Mouse (Mus musculus) brown adipose tissue, adult 24 weeks (tissue): ENCODE results near the gene Plekha6. TPM values are rescaled to one million over a fixed set of nuclear protein-coding genes. Genes with fewer than 3 reads are reported as not detected.

ENCODE experiments used
- H3K27ac ChIP-seq: fragments of 200-500 bp; replicated peaks from 2 replicates; pipeline ENCODE4 v1.5.1; 2012; ENCODE audit warnings: low read depth, mild to moderate bottlenecking, low read length
- H3K4me1 ChIP-seq: fragments of 200-500 bp; 2 replicates; pipeline ENCODE4 v1.6.1; 2012; ENCODE audit warnings: low read length, mixed read lengths; ENCODE audit not compliant: control insufficient read depth, insufficient read depth, insufficient read length
- H3K4me3 ChIP-seq: fragments of 200-500 bp; 2 replicates; pipeline ENCODE4 v1.5.1; 2012; ENCODE audit warnings: low read depth, mild to moderate bottlenecking, low read length, moderate library complexity; ENCODE audit not compliant: insufficient read depth
- polyA plus RNA-seq: library from polyadenylated mRNA; stranded (reverse); fragments of >200 nt; gene quantifications from 2 replicates; pipeline ENCODE4 v1.2.4, GENCODE M21; 2012; ENCODE audit not compliant: missing spikeins, insufficient read depth, insufficient read length

Gene Plekha6
- polyA plus RNA-seq, 1 experiment, result 4.2 TPM

- H3K4me3 ChIP-seq, result no peak overlapping the region
- H3K27ac ChIP-seq, result no peak overlapping the region
- H3K4me1 ChIP-seq, result peaks cover 13% of the 10 kb centered on the region; the same call in 1 of the 2 replicates
Measured at GRCm38 (mm10) chr1:133210766-133211165, 46.8 kb downstream of the Plekha6 start.

- Histone ChIP-seq H3K4me1 (peaks cover 13% of the 10 kb centered on the region; the same call in 1 of the 2 replicates), H3K27ac (no peak overlapping the region), H3K4me3 (no peak overlapping the region)
Measured at GRCm38 (mm10) chr1:133212273-133212672, 48.3 kb downstream of the Plekha6 start.

- Histone ChIP-seq H3K27ac (no peak overlapping the region), H3K4me3 (no peak overlapping the region)
Measured at GRCm38 (mm10) chr1:133213098-133213497, 49.1 kb downstream of the Plekha6 start.

GRCm38 (mm10) chr1:133213901-133214300, 49.9 kb downstream of the Plekha6 start:
- Histone ChIP-seq H3K27ac (no peak overlapping the region), H3K4me1 (peaks cover 13% of the 10 kb centered on the region; the same call in 1 of the 2 replicates), H3K4me3 (no peak overlapping the region)

More at GRCm38 (mm10) chr1:133213098-133213497, 49.1 kb downstream of the Plekha6 start:
- H3K4me1 ChIP-seq, result peaks cover 13% of the 10 kb centered on the region; the same call in 1 of the 2 replicates

- Histone ChIP-seq H3K27ac (no peak overlapping the region), H3K4me1 (peaks cover 12% of the 10 kb centered on the region; the same call in 1 of the 2 replicates), H3K4me3 (no peak overlapping the region)
Measured at GRCm38 (mm10) chr1:133214672-133215359, 50.8 kb downstream of the Plekha6 start.

GRCm38 (mm10) chr1:133215360-133215700, 51.3 kb downstream of the Plekha6 start:
- Histone ChIP-seq H3K4me3 (no peak overlapping the region), H3K4me1 (peaks cover 7% of the 10 kb centered on the region; the same call in 1 of the 2 replicates), H3K27ac (no peak overlapping the region)

GRCm38 (mm10) chr1:133215753-133216152, 51.7 kb downstream of the Plekha6 start:
- no peak overlapping the region for H3K27ac ChIP-seq
- peaks cover 3% of the 10 kb centered on the region; the same call in 1 of the 2 replicates for H3K4me1 ChIP-seq
- H3K4me3 ChIP-seq, result no peak overlapping the region

GRCm38 (mm10) chr1:133217031-133217430, 53.0 kb downstream of the Plekha6 start:
- H3K4me3 ChIP-seq, result no peak overlapping the region
- H3K27ac ChIP-seq, result no peak overlapping the region
- no peaks in the 10 kb centered on the region for H3K4me1 ChIP-seq

- Histone ChIP-seq H3K27ac (no peak overlapping the region), H3K4me1 (no peaks in the 10 kb centered on the region)
Measured at GRCm38 (mm10) chr1:133219106-133219505, 55.1 kb downstream of the Plekha6 start.

GRCm38 (mm10) chr1:133221459-133221858, 57.4 kb downstream of the Plekha6 start:
- H3K4me1 ChIP-seq, result no peaks in the 10 kb centered on the region; the same call in 1 of the 2 replicates
- no peak overlapping the region for H3K27ac ChIP-seq
- no peak overlapping the region for H3K4me3 ChIP-seq

More at GRCm38 (mm10) chr1:133219106-133219505, 55.1 kb downstream of the Plekha6 start:
- no peak overlapping the region for H3K4me3 ChIP-seq

- H3K4me1 ChIP-seq, result peaks cover 5% of the 10 kb centered on the region; the same call in 1 of the 2 replicates
- H3K27ac ChIP-seq, result no peak overlapping the region
- H3K4me3 ChIP-seq, result no peak overlapping the region
Measured at GRCm38 (mm10) chr1:133222445-133222995, 58.5 kb downstream of the Plekha6 start.

- Histone ChIP-seq H3K4me1 (peaks cover 10% of the 10 kb centered on the region), H3K27ac (no peak overlapping the region), H3K4me3 (no peak overlapping the region)
Measured at GRCm38 (mm10) chr1:133224674-133225073, 60.7 kb downstream of the Plekha6 start.

GRCm38 (mm10) chr1:133225137-133225536, 61.1 kb downstream of the Plekha6 start:
- Histone ChIP-seq H3K27ac (no peak overlapping the region), H3K4me3 (no peak overlapping the region), H3K4me1 (peaks cover 10% of the 10 kb centered on the region)

- Histone ChIP-seq H3K27ac (no peak overlapping the region), H3K4me1 (peaks cover 10% of the 10 kb centered on the region), H3K4me3 (no peak overlapping the region)
Measured at GRCm38 (mm10) chr1:133225561-133225960, 61.6 kb downstream of the Plekha6 start.

GRCm38 (mm10) chr1:133225963-133226660, 62.1 kb downstream of the Plekha6 start:
- no peak overlapping the region for H3K27ac ChIP-seq
- H3K4me3 ChIP-seq, result no peak overlapping the region
- H3K4me1 ChIP-seq, result peaks cover 10% of the 10 kb centered on the region
